Mouse (Mus musculus) kidney, postnatal 10 days (tissue): ENCODE measurements at regions not wholly inside any gene's neighbourhood (a gene's known extent, or its start where the extent isn't known, plus 50 kb on each side); places are given as distances from the start of the nearest gene placed in this dataset.

Source experiments
- DNase-seq: peaks from one replicate; pipeline ENCODE4 v3.0.0; 2021; ENCODE audit warnings: mixed read lengths

DNA sequence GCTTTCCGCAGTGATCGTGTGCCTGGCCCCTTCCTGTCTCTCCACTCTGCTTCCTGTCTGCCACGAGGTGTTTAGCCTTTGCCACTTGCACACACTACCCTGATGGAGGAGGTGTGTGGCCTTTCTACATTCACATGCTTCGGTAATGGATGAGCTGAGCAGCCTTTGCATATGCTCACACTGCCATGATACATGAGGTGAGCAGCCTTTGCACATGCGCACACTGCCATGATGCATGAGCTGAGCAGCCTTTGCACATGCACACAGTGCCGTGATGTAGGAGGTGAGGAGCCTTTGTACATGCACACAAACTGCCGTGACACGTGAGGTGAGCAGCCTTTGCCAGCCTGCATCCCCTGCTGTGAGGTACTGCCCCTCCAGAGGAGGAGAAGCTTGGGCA lies 58.3 kb downstream of the Erv3 start:
- DNase-seq: no peak

DNA sequence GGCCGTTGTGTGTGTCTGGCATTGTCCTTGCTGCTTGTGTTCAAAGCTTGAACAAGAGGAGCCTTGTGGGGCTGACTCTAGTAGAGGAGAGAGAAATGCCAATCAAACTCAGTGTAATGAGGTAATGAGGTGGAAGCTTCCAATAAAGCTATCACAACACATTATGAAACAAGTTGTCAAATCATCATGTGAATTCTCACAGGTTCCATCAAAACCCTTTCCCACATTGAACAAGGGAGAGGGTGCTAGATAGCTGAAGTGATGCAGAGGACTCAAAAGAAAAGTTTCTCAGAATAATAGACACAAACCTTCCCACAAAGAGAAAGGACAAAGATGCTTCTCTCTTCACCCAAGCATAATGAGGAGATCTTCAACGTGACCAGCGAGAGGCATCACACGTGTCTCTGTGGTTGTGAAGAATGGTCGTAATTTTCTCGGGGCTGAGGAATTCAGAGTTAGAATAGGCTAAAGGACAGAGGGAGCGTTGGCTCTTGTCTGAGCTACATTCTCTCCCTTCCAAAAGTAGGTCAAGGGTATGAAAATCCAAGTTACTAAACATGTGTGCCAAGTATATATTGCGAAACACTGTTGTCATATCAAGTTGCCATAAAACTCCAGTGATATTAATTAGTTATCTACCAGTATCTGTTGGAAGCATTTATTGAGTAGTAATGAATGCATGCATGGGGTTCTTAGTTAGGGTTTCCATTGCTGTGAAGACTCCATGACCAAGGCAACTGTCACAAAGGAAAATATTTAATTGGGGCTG lies 59.2 kb downstream of the Erv3 start:
- DNase-seq: no peak

DNA sequence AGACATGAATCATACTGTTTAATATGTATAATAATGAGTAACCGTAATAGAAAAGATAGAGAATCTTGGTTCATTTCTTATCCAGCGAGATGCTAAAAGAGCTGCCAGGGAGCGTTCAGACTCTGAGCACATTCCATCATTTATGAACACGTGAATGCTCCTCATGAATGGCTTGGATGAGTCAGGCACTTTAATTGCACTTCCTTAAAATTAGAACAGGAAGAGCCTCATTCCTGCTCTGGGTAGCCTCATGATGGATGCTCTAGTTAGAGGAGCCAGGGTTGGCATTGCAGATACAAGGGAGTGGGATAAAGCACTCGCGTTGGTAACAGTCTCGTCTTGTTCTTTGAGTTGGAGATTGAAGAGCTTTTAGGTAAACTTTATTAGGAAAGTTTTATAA lies 60.1 kb downstream of the Erv3 start:
- DNase-seq: no peak

DNA sequence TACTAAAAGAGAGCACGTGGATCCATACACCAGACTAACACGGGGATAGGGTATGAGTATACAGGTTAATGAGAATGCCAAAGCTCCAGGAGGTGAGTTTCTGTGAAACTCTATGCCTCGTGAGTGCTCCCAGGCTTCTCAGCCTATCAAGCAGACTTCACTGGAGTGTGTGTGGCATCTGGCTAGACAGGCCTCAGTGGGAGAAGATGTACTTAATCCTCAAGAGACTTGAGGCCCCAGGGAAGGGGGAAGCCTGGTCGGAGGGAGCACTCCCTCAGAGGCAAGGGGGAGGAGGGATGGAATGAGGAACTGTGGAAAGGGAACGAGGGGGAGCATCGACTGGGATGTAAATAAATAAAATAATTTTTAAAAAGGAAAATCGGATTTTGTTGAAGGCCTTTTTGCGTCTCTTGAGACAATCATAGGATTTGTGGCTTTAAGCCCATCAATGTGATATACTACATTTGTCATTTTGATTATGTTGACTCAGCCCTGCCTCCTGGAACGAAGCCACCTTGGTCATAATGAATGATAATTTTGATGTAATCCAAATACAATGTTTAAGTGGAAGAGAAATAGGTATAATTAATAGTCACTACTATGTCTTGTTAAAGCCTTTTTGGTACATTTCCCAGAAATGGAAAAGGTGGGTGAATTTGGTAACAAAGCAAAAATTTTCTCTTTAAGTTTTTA lies 62.4 kb downstream of the Erv3 start:
- no peak for DNase-seq

DNA sequence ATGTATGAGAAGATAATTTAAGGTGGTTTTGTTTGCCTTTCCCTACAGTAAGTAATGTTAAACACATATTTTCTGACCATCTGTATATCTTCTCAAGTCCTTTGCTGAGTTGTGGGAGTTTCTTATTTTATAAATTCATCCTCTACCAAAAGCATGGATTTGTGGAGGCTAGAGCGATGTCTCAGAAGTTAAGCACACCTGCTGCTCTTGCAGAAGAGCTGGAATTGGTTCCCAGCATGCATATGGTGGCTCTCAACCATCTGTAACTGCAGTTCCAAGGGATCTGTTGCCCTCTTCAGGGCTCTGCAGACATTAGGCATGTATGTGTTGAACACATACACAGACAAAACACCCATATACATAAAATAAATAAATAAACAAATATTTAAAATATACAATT lies 84.2 kb downstream of the Erv3 start:
- DNase-seq: no peak

DNA sequence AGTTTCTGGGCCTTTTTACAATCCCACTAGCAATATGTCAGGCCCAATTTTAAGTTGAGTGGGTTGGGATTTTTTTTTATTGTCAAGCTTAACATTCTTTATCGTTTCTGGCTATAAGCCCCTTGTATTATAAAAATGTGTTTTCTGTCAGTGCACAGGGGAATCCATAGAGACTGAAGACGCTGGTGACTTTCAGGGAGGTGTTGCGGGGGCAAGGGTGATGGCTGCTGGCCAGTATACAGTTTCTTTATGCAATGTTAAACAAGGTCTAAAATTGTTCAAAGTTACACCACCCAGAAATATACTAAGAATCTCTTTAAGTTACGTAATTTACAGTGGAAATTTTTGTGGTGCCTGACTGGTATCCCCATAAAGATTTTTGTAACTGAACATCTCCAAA lies 85.9 kb downstream of the Erv3 start:
- DNase-seq: no peak

DNA sequence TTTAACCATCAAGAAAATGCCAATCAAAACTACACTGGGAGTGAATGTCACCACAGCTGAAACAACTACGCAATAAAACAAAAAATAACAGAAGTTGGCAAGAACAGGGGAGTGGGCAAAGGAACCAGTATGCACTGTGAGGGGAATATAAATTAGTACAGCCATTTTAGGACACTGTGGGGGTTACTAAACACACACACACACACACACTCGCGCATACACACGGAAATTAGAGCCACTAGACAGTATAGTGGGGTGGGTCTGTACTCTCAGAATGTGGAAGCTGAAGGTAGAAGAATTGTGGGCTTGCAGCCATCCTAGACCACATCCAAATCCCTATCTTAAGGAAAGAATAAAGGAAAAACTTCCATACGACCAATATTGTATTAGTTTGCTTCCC lies 87.4 kb downstream of the Erv3 start:
- DNase-seq: no peak

DNA sequence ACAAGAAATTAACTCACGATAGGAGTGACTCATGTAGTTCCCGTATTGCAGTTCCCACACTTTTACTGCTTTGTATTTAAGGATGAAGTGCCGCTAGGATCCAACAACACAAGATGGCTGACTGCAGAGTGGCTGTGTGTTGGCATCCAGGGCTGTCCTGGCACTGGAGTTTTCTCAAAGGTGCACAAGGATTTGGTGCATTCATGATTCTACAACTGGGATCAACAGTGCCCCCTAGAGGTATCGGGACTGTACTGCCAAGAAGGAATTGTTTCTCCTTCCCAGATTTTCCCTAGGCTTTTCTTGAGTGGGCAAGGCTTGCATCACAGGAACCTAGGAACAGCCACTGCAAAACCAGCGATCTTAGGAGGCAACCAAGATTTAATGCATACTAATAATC lies 88.7 kb downstream of the Erv3 start:
- peak; percentile 48 for DNase-seq

DNA sequence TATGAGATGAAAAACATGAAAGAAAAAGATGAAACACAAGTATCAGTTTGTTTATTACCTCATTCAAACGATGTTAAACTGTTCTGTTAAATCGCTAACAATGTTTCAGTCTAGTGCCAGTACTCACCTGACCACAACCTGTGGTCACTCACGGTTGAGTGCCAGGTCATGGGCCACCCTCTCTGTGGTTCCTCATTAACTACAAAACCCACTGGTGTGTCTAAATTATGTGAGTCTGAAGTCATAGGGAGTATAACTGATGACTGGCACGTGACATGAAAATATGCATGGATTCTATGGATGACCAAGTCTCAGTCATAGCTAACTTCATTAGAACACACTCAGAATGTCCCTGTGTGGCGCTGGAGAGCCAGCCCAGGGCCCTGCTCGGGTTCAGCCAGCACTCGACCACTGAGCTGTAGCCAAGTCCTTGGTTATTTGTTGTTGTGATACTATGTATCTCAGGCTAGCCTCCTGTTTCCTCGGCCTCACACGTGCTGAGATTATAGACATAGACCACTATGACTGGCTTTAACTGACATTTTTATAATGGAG lies 89.8 kb downstream of the Erv3 start:
- DNase-seq: peak; percentile 28

DNA sequence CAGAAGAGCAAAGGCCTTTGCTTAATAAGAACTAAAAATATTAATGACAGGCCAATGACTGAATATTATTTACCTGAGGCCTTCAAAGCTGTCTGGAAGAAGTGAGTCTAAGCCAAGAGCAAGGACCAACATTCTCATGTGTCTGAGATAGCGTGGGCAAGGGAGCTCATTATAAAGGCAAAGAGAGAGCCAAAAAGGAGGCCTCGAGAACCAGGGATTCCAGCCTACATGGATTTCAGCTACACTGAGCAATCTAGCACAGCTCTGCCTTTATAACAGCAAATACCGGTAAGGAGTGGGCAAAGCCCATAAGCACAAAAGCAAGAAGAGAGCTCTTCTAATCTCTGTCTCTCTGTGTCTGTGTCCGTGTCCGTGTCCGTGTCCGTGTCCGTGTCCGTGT lies 93.0 kb downstream of the Erv3 start:
- DNase-seq: no peak

DNA sequence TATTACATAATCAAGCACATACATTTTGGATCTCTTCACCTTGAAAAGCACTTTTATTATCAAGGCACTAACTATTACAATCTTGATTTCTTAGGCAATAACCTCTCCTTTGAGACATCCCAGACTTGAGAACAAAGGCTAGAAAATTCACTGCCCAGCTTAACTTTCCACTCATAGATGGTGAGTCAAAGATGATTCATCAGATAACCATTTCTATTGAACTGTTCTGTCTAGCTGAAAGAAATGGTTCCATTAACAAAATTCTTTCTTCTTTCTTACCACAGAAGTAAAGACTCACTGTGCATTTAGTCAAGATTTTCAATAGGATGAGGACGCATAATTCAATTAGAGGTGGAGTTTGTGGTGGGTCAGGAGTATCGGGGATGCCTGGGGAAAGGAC lies 98.0 kb downstream of the Erv3 start:
- DNase-seq: no peak

DNA sequence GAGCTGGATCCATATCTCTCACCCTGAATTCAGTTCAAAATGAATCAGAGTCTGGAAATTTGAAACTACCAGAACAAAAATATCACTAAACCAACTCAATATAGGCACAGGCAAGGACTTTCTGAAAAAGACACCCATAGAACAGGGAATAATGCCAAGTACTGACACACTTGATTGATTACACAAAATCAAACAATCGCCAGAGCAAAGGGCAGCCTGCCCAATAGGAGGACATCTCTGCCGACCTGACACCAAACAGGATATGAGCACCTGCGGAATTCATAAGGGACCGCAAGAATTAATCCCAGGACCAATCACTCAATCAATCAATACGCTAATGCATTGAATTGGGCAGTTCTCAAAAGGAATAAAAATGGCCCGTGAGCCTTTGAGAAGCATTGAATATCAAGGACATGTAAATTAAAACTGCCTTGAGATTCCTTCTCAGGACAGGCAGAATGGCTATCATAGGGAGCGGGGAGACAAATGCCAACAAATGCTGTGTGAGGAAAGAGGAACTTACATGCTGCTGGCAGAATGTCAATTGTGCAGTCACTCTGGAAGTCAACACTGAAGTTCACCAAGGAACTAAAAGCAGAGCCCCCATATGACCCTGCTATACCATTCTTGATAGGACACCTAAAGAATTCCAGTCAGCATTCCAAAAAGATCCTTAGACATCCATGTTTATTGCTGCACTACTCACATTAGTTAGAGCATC lies 102.2 kb downstream of the Erv3 start:
- DNase-seq: no peak

DNA sequence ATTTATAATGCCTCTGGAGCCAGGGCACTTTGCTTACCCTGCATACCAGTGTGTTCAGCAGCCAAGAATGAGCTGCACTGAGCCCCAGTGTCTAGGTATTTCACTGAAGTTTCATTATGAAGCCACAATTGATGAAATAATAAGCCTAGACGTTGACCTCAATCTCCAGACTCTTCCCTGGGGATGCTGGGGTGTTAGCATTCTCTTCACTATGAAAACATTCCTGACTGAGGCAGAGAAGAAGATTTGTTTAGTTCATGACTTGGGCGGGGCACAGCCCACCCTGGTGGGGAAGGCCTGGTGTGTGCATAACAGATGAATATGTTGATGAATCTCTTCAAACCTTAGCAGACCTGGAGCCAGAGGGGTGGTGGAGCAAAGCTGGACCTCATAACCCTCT lies 104.4 kb downstream of the Erv3 start:
- no peak for DNase-seq

DNA sequence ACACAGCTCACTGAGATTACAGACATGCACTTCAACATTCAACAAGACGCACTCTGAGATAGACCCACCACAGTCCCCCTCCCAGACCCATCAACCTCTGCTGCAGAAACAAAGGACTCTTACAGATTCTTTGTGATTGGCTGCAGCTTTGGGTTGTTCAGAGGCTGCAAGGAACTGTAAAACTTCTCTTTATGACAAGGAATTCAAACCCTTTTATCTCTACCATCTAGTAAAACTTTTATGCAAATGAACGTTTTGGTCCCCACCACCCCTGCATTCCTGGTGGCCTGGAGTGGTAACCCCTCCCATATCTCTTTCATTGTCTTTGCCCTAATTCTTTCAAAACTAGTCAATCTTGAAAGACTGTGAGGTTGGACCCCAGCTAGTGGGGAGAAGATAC lies 106.1 kb downstream of the Erv3 start:
- DNase-seq: no peak

DNA sequence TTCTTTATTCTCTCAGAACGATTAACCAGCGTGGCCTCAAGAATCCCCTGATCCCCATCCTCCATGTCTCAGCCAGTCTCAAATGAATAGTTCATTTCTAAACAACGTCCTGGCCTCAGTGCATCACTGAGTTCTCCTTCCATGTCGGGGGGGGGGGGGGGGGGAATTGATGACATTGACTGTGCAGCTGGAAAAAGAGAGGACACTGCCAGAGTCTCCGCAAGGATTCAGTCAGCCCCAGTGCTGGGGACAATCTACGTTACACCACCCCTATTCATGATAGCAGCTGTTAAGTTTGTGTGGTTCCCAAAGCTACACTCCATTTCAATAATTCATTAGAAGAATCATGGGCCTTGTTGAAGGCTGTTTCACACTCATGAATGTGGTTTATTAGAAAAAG lies 108.9 kb downstream of the Erv3 start:
- no peak for DNase-seq

DNA sequence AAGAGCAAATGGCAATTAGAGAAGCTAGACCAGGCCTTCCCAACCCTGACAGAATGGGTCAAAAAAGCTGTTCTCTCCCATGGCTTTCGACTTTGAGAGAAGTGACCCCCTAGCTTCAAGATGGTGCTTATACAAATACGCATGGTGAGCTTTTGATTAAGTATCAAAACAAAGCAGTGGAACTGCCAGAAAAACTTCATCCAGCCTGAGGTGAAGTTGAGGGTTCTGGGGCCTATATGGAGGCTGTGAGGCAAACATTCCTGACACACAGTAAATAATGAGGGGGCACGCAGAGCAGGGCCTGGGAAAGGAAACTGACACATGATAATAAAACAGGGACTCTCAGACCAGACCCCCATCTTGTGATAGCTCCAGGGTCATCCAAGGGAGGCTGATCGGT lies 109.3 kb downstream of the Erv3 start:
- DNase-seq: no peak

DNA sequence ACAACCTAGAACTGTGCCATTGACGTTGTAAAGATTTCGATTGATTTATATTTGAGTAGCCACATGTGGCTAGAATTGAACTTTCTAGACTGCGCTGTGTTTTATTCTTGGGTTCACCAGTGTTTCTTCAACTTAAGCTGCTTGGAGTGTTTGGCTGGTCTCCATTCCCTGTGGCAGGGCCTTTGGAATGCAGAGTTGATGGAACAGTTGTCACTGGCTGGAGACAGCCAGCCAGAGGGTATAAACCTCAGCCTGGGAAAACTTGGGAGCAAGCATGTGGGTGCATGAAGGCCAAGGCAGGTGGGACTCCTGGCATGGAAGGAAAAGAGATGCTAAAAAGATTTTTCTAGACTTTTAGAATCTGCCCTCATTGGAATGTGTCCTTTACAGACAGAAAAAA lies 109.8 kb downstream of the Erv3 start:
- peak; percentile 29 for DNase-seq

DNA sequence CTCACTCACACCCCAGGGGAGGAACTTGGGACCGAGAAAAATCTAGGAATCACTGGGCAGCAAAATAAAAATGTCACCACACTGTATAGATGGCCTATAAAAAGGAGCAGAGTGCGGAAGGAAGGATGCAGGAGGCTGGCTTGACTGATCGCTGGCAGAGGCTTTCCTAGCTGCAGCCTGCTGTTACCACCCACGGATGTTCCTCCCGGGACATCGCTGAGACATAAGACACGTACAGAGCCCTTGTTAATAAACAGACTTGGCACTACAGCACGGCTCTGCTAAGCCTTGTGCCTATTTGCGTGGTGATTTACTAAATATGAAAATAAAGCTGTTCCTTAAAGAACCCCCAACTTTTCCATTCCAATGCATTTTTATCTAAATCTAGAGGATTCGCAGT lies 110.8 kb downstream of the Erv3 start:
- no peak for DNase-seq

DNA sequence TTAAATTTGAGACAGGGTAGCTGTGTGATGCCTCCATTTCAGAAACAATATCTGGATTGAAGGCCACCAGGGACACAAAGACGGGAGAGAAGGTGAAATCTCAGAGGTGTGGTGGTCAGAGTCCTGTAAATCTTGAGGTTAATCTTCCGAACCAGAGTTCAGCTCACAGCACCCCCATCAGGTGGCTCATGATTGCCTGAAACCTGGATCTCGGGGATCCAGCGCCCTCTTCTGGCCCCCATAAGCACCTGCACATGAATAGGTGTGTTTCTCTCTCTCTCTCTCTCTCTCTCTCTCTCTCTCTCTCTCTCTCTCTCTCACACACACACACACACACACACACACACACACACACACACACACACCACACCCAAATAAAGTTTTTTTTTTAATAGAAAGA lies 111.8 kb downstream of the Erv3 start:
- DNase-seq: no peak

DNA sequence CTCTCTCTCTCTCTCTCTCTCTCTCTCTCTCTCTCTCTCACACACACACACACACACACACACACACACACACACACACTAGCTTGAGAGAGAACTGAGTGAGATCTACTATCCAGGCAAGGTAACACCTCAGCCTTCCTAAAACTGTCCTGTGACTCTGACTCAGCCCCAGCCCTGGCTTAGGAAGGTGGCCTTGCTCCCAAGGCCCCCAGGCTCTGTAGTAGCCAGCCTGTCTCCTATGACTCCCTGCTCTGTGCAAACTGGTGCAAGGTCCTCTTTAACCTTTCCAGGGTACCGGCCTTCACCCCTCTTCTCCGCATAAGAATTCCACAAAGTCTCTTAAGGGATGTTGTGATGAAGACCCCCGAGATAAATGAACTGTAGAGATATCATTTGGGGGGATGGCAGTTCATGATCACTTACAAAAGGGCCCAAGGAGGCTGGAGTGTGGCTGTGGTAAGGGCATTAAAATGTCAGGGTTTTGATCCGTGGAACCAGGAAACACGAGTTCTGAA lies 114.1 kb downstream of the Erv3 start:
- no peak for DNase-seq

DNA sequence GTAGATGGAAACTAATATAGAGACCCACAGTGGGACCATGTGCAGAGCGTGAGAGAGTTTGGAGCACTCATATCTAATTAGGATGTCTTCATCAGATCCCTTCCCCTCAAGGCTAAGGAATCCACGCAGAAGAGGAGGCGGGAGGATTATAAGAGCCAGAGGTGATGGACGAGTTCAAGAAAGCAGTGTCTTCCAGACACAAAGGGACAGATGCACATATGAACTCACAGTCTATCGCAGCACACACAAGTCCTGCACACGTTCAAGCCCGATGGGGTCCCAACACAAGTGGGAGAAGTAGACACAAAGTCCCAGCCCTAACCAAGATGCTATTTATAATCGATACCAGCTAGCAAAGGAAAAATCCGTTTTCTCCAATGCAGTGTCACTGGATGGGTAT lies 114.6 kb downstream of the Erv3 start:
- no peak for DNase-seq

DNA sequence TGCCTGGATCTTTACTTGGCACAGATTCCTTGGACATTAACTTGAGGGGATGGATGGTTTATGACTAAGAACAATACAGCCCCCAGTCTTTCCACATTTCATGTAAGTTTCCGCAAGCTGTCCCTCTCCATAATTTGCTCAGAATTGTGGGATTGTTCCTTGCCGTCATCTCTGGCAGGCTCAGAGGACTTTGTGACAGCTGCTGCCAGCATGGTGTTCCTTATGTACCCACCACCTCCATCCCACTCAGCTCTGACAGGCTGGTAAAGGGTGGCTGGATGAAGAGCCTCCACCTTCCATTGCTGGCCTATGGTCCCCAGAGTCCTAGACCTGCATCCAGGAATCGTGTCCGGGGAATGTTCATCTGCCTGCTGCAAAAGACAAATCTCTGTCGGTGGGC lies 119.1 kb downstream of the Erv3 start:
- DNase-seq: no peak

DNA sequence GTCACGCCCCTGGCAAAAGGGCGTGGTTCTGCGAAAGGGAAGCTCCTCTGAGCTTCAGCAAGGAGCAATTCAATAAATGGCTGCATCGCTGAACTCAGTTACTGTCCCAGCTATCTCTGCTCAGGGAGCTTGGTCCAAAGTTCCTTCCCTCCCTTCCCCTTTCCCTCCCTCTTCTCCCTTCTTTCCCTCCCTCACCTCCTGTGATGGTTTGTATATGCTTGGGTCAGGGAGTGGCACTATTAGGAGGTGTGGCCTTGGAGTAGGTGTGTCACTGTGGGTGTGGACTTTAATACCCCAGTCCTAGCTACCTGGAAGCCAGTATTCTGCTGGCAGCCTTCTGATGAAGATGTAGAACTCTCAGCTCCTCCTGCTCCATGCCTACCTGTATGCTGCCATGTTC lies 120.5 kb downstream of the Erv3 start:
- no peak for DNase-seq
